Mouse (Mus musculus) cerebellum, postnatal 4 days (tissue): ENCODE data around the gene Herc4.

Experiments used
- DNase-seq, 2 experiments: peaks; one replicate each; pipeline ENCODE4 v3.0.0; 2022; ENCODE audit warnings: low spot score in 2 of 2, mixed read lengths in 1 of 2

Herc4 gene

DNA sequence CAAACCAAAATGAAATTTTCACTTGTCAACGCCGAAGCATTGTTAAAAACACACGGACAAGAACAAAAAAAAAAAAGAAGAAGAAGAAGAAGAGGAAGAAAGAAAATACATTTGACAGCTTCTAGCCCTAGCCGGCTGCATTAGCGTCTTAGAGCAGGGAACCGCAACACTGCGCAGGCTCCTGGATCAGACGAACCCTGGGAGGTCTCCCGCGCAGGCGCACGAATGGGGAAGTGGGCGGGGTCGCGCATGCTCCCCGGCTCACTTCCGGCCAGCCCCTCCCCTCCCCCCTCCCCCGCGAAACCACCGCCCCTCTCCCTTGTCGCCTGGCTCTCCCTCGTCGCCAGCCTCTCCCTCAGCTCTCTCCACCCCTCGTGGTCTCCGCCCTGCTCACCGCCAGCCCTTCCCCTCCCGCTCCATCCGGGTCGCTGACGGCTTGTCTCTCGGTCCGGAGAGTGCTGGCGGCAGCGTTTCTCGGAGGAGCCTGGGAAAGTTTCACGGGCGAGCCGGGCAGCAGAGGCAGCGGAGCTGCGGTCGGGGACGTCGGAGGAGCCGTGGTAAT is at the start of gene Herc4:
Gene Herc4 (plus strand): TSS at position 318 of the 562 bp plus-strand sequence.
- peak; percentile 90 to 94 for DNase-seq

DNA sequence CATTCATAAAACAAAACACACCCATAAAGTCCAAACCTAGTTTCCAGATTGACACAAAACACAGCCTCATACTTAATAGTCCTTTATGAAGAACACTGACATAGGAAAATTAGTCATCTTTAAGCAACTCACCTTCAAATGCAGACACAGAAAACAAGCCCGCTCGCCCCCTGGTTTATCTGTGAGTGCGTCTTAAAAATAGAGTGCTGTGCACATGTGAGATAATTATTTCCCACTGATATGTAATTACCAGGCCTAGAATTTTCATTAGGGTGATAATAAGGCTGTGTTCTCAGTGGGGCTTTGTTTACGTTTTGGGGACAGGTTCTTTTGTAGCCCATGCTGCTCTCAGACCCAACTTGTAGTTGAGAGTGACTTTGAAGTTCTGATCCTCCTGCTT is 44.6 kb upstream of the Herc4 start:
- DNase-seq: no peak

DNA sequence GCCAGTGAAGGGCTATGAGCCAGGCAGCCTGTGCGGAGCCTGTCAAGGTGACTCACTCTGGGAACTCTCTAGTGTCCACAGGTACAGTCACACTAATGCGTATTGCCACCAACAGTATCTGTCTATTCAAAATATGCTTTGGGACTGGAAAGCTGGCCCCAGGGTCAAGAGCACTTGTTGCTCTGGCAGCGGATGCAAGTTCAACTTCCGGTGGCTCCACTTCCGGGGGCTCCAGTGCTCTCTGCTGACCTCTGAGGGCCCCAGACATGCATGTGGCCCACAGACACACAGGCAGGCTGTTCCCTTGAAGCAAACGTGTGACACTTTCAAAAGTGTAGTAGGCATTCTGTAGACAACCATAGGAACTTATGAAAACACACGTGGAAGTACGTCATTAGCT is 42.1 kb upstream of the Herc4 start:
- no peak for DNase-seq

DNA sequence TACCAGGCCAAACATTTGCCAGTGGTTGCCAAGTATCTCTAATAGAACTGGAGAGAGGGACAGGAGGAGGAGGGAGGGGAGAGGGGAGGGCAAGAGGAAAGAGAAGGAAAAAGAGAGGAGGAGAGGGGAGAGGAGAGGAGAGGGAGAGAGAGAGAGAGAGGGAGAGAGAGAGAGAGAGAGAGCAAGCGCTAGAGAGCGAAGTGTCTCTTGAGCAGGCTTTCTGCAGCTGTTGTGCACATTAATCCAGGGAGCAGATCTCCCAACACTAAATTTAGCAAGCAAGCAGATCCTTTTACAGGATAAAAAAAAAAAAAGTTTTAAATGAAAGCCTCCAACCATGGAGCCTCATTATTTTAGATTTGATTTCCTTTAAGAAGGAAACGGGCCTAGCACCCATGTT is 40.6 kb upstream of the Herc4 start:
- DNase-seq: no peak

DNA sequence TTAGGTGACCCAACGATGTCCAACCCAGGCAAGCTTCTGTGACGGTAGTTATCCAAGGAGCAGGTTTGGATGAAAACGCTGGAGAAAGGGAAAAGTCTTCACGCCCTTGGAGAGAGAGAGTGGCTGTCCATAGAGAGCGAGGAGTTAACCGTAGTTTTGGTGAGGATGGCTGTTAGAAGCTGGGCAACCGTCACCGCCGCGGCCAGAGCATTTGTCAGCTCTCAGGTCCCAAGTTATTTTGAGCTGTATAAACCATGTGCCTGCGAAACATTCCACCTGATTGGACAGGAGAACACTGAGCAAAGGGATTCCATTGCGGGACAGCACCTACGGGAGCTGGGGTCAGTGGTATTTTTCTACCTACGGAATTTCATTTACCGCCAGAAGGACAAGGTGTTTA is 39.9 kb upstream of the Herc4 start, which contains the start of gene Mypn:
Gene Mypn (minus strand): TSS at position 225 of the 400 bp plus-strand sequence.
- DNase-seq: no peak

DNA sequence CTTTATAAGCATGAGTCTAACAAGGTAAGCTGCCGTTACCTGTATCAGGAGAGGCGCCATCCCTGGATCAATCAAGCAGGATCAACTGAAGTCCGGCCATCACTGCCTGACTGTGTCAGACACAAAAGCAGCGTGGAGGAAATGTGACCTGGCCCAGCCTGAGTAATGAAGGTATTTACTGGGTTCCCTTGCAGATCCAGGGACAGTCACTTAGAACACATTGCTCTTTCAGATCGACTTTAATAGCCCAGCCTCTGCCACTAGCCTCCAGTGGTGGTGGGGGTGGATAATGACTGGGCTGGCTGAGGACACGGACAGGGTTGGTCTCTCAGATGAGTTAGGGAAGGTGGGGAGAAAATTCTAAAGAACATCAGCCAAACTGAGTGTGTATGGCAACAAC is 34.7 kb upstream of the Herc4 start:
- no peak for DNase-seq

DNA sequence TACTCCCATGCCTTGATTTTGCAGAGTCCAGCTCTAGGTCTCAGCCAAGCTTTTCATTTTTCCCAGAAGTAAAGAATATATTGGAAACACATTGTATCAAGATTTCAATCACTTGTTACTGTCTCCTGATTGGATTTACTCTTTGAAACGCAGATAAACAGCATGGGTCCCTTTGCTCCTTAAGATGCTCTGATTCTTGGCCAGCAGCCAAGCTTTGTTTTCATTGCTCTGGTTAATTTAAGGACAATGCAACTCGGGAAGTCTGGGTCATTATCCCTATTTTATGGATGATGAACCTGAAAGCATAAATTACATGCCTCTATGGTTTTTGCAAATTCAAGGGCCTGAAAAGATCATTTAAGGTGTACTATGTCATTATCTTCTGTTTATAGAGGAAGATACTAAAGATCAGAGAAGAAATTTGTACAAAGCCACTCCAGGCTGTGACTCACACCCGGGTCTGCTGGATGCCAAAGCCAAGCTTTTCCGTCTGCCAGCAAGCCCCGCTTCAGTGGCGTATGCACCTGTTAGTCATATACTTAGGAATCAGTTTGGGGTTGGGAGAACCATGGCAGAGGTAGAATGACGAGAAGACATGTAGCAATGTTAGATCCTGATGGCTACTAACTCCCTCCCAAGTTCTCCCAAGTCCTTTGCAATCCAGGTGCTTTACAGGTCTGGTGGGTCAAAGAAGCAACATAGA is 22.4 kb upstream of the Herc4 start:
- no peak for DNase-seq

DNA sequence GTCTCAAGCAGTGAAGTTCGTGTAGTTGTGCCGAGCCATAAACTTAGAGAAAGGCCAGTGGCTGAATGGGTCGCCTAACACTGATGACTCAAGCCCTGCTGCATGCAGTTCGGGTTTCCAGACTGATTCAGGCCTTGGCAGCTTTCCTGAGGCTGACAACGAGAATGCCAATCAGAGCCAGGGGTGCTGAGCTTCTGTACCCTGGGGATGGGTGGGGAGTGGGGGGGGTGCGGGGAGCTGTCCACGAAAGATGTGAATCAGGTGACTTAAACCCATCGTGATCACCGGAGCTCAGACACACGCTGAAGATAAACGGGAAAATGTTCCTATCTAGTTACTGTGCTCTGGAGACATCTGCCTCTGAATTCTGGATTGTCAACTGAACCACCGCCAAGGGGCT is 19.3 kb upstream of the Herc4 start:
- no peak for DNase-seq

DNA sequence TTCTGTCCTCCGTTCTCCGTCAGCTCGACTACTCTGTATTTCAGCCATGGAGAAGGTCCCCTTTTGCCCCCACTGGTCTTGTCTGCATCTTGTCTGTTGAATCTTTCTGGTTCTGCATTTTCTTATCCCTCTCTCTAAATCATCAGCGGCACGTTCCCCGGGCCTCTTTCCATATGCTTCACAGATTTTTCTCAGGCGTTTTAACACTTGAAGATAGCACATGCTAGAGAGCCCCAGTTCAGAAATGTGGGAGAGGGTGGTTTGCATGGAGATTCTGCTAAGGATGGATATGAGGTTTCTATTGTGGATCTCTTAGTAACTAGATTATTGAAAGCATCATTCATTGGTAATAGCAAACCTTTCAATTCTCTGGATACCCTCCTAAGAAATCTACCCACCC is 13.3 kb upstream of the Herc4 start:
- DNase-seq: no peak

DNA sequence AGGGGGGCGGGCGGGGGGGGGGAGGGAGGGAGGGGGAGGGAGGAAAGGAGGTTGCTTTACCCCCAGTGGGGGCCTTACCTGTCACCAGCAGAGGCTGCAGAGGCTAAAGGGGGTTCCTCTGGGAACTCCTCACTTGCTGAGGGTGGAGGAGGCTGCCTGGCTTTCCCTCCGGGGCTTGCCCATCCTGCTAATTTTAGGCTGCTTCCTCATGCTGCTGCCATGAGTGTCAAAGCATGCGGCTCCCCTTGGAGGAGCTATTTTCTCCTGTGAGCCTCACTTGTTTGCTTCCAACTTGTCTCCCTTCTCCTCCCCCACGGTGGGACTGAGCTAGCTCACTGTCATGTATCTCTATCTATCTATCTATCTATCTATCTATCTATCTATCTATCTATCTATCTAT is 12.8 kb upstream of the Herc4 start:
- DNase-seq: no peak

DNA sequence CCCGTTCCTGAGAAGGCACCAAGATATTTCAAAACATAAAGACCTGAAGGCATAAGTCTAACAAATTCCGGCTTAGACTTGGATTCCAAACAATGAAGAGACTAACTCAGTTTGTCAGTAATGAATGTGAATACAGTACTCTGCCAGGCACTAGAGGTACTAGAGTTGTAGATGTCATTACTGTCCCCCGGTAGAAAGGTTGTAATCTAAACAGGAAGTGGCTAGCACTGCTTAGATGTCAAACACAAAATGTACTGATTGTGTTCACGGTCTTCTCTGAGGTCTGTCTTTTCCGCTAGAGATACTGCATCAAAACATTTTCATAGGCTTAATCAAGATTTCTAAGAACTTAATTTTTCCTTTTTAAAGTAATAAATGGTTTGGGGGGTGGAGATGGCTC is 12.0 kb upstream of the Herc4 start:
- no peak for DNase-seq

DNA sequence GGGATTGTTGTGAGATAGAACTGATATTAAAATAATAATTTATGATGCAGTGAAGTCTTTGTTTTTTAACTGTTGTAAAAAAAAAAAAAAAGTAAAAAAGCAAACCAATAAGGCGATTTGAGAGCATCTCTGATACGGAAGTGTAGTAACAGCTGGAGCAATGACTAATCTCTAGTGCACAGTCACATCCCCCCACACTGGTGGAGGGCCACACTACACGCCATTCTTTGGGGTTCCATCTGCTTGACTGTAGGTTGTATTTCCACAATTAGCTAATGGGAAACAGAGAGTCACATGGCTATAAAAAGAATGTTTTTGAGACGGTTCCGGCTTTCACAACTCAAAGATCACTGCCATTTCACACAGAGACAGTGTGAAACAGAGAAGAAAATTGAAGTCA is 9.5 kb upstream of the Herc4 start:
- DNase-seq: no peak

DNA sequence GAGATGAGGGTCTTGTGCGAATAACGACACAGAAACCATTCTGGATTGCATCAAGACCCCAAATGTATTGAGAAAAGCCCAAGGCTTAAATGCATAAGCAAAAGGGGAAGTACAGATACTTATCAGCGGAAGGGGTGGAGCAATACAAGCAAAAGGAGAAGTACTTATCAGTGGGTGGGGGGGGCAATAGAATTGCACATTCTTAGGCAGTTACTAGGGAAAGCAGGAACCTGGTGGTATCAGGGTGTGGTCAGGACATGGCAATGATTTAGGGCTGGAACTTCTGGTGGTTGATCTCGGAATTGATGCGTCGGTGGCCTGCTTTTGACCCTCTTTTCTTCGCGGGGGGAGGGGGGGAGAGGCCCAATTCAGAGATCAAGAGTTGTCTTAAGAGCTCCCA is 7.7 kb upstream of the Herc4 start:
- no peak for DNase-seq

DNA sequence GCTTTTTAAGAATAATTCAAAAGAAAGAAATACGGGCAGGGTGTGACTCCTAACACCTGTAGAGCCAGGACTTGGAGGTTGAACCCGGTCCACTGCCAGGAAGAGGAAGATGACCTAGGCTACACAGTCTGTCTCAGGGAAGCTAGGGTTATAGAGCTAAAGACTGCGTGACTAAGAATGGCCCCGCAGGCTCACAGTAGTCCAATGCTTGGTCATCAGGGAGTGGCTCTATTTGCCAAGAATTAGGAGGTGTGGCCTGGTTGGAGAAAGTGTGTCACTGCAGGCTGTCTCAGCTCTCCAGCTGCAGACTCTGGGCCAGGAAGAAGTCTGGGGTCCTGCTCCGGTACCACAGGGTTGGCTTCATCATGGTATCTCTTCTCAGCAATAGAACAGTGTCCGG is 6.9 kb upstream of the Herc4 start:
- no peak for DNase-seq

DNA sequence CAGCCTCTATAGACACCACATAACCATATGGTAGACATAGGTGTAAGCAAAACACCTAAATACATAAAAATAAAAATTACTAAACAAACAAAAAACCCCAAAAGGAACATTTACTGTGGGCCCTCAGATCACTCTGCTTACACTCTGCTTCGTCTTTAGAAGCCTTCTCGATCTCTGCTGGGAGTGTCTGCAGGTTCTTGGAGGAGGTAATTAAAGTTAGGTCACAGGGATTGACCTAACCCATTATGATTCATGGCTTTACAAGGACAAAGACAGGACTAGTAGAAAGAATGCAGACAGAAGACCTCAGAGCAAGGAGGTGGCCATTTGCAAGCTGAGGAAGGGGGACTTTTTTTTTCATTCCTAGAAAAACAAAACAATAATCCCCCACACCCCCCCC is 6.4 kb upstream of the Herc4 start:
- no peak for DNase-seq

DNA sequence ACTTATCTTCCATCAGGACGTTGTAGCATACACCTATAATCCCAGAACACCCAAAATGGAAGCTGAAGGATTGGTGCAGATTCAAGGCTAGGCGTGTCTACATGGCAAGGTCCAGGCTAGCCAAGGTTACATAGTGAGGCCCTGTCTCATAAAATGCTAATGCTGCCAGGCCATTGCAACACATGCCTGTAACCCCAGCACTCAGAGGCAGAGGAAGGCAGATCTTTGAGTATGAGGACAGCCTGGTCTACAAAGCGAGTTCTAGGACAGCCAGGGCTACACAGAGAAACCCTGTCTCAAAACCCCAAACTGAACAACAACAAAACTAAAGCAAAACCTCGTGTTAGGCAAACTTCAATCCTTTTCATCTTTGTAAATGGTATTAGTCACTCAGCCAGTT is 5.5 kb upstream of the Herc4 start:
- no peak for DNase-seq

DNA sequence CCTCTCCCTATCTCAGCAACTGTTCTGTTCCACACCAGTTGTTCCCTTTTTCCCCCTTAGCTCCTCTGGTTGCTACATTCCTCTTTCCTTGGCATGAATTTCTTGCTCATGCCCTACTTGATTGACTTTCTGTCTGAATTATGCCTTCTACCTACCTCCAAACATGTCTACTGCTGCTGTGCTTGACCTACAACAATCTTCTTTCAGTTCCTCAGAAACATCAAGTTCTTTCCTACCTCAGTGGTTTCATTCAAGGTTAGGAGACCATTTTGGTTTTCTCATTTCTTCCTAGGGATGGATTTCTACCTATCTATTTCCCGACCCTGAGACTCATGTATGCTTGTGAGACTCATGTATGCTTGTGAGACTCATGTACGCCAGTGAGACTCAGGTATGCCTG is 3.8 kb upstream of the Herc4 start:
- no peak for DNase-seq

DNA sequence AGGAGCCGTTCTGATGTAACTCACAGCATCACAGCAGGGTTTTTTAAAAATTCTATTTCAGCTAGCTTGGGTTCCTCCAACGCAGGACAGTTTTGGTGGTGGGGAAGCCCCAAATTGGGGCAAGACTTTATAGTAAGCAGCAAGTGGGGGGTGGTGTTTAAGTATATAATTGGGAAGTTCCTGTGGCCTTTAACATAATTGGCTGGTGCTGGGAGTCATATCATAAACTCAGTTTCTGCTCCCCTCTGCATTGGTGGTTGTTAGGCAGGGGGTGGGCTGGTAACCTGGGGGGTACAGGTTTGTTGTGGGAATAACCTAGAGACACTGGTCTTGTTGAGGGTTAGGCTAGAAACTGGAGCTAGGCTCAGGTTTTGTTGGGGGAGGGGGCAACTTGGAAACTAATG is 2.7 kb upstream of the Herc4 start:
- no peak for DNase-seq

DNA sequence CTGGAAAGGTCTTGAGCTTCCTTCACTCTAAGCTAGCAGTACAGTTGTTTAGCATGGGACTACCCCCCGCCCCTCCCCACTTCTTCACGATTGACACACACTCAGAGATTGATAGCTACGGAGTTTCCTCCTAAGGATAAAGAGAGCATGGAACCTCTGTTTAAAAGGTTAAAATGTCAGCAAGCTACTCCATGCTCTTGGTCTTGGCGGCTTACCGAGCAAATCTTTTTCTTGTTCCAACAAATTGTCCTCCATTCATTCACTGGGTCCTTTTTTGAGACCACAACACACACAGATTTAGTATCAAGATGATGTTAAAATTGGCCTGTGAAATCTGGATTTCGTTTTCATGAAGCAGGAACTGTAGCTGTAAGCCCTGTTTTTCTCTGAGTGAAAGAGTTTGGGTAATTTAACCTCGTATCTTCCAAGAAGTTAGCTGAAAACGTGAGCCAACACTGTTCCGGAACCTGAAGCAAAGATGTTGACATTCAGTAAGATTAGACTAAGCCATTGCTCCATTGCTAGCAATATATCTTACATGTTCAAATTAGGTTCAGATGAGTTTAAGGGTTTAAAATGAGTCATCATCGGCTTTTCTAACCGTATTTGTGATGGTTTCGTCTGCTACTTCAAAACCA is 693 bp upstream of the Herc4 start:
- DNase-seq: no peak

DNA sequence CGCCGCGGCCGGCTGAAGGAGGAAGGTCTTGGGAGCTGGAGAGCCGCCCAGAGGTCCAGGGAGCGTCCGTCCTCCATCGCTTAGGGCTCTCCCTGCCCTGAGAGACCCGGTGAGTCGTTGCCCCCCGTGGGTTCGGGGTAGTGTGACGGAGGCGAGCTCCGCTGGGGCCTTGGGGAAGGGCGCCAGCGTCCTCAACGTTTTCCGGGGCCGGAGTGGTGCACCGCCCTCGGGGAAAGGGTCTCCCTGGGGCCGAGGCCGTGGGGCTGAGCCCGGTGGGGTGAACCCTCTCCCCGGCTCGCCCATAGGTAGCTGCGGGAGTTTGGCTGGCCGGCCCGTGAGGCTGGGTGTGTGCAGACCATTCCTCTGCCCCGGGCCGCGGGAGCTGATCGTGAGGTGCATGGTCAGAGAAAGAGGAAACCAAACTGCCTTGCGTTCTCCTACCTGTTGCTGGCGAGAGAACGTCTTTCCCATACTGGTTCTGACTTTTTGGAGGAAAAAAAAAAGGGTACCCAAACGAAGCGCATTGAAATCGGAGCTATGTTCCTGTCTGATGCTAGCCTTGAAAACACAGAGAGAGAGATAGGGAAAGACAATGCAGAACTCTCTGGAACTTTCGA is 553 bp downstream of the Herc4 start:
- peak in 1 of 2 experiments; percentile 28 for DNase-seq

DNA sequence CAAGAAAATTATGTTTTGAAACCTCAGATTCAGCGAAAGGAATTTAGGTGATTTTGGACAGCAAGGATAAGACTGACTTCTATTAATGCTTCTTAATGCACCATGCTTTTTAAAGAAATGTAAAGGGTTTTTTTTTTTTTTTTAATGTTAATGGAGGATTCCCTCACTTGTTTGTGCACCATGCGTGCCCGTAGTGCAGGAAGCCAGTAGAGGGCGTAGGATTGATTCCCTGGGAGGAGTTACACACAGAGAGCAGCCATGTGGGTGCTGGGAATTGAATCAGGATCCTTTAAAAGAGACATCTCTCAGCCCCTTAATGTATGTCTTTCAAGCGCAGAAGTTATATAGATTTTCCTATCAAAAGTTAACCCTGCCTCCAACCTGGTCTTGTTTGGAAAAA is 1.1 kb downstream of the Herc4 start:
- DNase-seq: peak in 1 of 2 experiments; percentile 14

DNA sequence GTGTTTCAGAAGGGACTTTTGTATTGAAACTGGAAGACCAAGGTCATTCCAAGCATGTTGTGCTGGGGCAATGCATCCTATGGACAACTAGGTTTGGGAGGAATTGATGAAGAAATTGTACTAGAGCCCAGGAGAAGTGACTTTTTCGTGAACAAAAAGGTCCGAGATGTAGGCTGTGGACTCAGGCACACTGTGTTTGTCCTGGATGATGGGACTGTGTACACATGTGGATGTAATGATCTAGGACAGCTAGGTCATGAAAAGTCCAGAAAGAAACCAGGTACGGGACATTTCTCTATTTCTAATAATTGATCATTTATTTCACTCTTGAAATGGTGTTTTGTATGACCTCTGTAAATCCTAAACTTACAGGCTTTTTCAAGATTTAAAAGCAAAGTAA is 2.2 kb downstream of the Herc4 start:
- no peak for DNase-seq

DNA sequence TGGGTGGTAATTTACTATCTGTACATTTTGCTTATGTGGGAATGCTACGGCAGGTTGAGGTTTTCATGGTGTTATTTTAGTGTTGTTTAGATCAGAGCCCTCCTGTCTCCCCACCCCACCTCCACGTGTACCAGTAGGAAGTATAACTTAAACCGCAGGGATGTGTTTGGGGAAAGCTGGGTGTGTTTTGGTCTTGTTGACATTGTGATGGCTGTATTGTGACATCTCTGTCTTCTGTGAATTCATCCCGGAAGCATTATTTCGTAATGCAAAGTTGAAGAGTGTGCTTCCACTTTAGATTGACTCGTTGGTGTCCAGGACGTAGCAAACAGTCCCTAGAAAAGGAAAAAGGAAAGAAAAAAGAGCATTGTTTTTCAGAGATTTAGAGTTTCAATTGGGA is 3.8 kb downstream of the Herc4 start:
- DNase-seq: no peak
